Mouse (Mus musculus) gastrocnemius, adult 8-10 months (tissue): Measurements from ENCODE around the gene Scn2b. TPM values are rescaled to one million over a fixed set of nuclear protein-coding genes. Genes with fewer than 3 reads are reported as not detected.

Source experiments
- DNase-seq, 2 experiments: peaks; one replicate each; pipeline ENCODE4 v3.0.0; 2022; ENCODE audit warnings: low spot score in 2 of 2
- total RNA-seq, 4 experiments: library from RNA; stranded (reverse); gene quantifications; 2 replicates each; pipeline ENCODE4 v1.2.4; 2022

Gene Scn2b
- total RNA-seq, 4 experiments from 2014 or later = 1.5 to 2.1 (median 1.6) TPM

- no peak for DNase-seq
These were observed 2.5 kb downstream of the Scn2b start for GRCm38 (mm10) chr9:45119954-45120530.

GRCm38 (mm10) chr9:45120567-45120966 is 3.0 kb downstream of the Scn2b start:
- DNase-seq = no peak

GRCm38 (mm10) chr9:45121001-45121400 is 3.4 kb downstream of the Scn2b start:
- no peak for DNase-seq

GRCm38 (mm10) chr9:45121769-45122168 is 4.2 kb downstream of the Scn2b start:
- DNase-seq = peak; percentile 55 to 67

- DNase-seq = no peak
These were observed 4.7 kb downstream of the Scn2b start for GRCm38 (mm10) chr9:45122209-45122761.

- no peak for DNase-seq
These were observed 7.6 kb downstream of the Scn2b start for GRCm38 (mm10) chr9:45125211-45125610.

GRCm38 (mm10) chr9:45126941-45127340 is 9.4 kb downstream of the Scn2b start:
- no peak for DNase-seq

- no peak for DNase-seq
These were observed 12.5 kb downstream of the Scn2b start for GRCm38 (mm10) chr9:45130119-45130518.

- peak; percentile 72 to 79 for DNase-seq
These were observed 16.1 kb downstream of the Scn2b start for GRCm38 (mm10) chr9:45133484-45134310.

- DNase-seq = peak; percentile 42 to 71
These were observed 19.0 kb downstream of the Scn2b start for GRCm38 (mm10) chr9:45136442-45137169.

- DNase-seq = peak; percentile 54 to 75
These were observed 20.8 kb downstream of the Scn2b start, which contains the start of gene Scn4b for GRCm38 (mm10) chr9:45138191-45139032. Gene Scn4b, plus strand, starts transcription at chr9:45138395.

- DNase-seq = no peak
These were observed 21.5 kb downstream of the Scn2b start for GRCm38 (mm10) chr9:45139082-45139481.

- no peak for DNase-seq
These were observed 23.4 kb downstream of the Scn2b start for GRCm38 (mm10) chr9:45140945-45141344.

- peak in 1 of 2 experiments; percentile 43 for DNase-seq
These were observed 25.1 kb downstream of the Scn2b start for GRCm38 (mm10) chr9:45142686-45143085.

GRCm38 (mm10) chr9:45145533-45146266 is 28.1 kb downstream of the Scn2b start:
- DNase-seq = no peak

GRCm38 (mm10) chr9:45146267-45146597 is 28.6 kb downstream of the Scn2b start:
- peak in 1 of 2 experiments; percentile 44 for DNase-seq

- no peak for DNase-seq
These were observed 33.4 kb downstream of the Scn2b start for GRCm38 (mm10) chr9:45150933-45151332.

GRCm38 (mm10) chr9:45153361-45153760 is 35.8 kb downstream of the Scn2b start:
- no peak for DNase-seq

GRCm38 (mm10) chr9:45167903-45168302 is 50.3 kb downstream of the Scn2b start:
- no peak for DNase-seq

GRCm38 (mm10) chr9:45170150-45170549 is 52.6 kb downstream of the Scn2b start:
- no peak for DNase-seq
